Mouse (Mus musculus) ES-E14 (cell line): ENCODE measurements around the gene Zfp740.

Experiments used
- CHD2 ChIP-seq: IDR thresholded peaks from 2 replicates; pipeline ENCODE4 v1.6.1; 2014; ENCODE audit warnings: mild to moderate bottlenecking, low read depth, low read length, inconsistent platforms
- HCFC1 ChIP-seq: IDR thresholded peaks from 2 replicates; pipeline ENCODE4 v1.6.1; 2012; ENCODE audit warnings: low read length, inconsistent platforms, borderline replicate concordance; ENCODE audit not compliant: insufficient read depth
- MAFK ChIP-seq: IDR thresholded peaks from 2 replicates; pipeline ENCODE4 v1.6.1; 2014; ENCODE audit warnings: mild to moderate bottlenecking, low read depth, low read length, inconsistent platforms; ENCODE audit not compliant: insufficient read depth
- ZC3H11A ChIP-seq: IDR thresholded peaks from 2 replicates; pipeline ENCODE4 v1.6.1; 2012; ENCODE audit warnings: low read depth, mild to moderate bottlenecking, inconsistent platforms, low read length, borderline replicate concordance
- ZNF384 ChIP-seq: IDR thresholded peaks from 2 replicates; pipeline ENCODE4 v1.6.1; 2012; ENCODE audit warnings: low read depth, low read length, inconsistent platforms

- TF ChIP-seq HCFC1 (no peak), ZNF384 (peak; percentile 54; the same call in 1 of the 2 replicates), CHD2 (no peak), MAFK (no peak), ZC3H11A (no peak)
These were observed 45.2 kb downstream of the Zfp740 start for GRCm38 (mm10) chr15:102248131-102248811.
